Mouse (Mus musculus): ENCODE results near the gene Taf1a.

DNA sequence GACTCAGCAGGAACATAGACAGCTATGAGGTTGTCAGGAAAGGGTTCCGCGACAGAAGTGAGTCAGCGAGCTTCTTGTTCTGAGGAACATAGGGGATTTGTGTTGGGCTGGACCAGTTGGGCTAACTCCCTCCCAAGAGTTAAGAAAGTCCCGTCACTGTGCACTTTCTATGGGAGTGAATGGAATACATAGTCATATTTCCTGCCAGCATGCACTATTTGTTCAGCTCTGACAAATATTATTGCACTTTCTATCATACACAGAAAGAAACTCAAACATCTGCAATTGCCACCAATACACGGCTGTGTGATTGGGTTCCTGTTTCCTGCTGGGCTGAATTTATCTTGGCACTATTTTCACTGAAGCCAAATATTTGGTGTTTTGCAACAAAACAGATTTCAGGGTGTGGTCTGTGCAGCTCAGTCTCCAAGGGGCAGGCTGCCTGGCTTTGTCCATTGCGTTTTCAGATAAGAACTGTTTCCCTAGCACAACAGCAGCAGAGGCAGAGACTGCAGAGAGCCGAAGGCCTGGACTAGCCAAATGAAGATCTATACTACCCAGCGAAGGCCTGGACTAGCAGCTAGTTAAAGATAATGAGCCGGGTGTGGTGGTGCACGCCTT, 10.3 kb upstream of the Taf1a start:
- TF ChIP-seq CTCF (IDR thresholded peaks at IDR 0.05; ENCODE audit: low read depth, low read length) (no peak), TAL1 (conservative IDR thresholded peaks at IDR 0.05; ENCODE audit: low read depth, low read length) (no peak), GATA2 (IDR thresholded peaks at IDR 0.05; ENCODE audit: borderline replicate concordance, low read depth, low read length) (no peak)
